Mouse (Mus musculus) midbrain, postnatal 0 days (tissue): ENCODE measurements at regions not wholly inside any gene's neighbourhood (a gene's known extent, or its start where the extent isn't known, plus 50 kb on each side); places are given as distances from the start of the nearest gene placed in this dataset.

Experiments used
- ATAC-seq: fragments of 200-750 bp; cut with Nextera tagmentation; 2 replicates; pipeline ENCODE4 v1.8.0; 2017; ENCODE audit warnings: moderate number of reproducible peaks, mild to moderate bottlenecking, moderate TSS enrichment, moderate library complexity; ENCODE audit not compliant: low FRiP score
- DNase-seq: peaks from one replicate; pipeline ENCODE4 v3.0.0-alpha.2; 2015; ENCODE audit warnings: low spot score
- H3K27ac ChIP-seq: fragments of 300-500 bp; sonication (generic); 2 replicates; pipeline ENCODE4 v1.5.1; 2014; ENCODE audit warnings: low read depth, mild to moderate bottlenecking, low read length, mixed read lengths
- H3K27me3 ChIP-seq: fragments of 300-500 bp; sonication (generic); 2 replicates; pipeline ENCODE4 v1.6.1; 2014; ENCODE audit warnings: low read length, control low read depth, mixed read lengths; ENCODE audit not compliant: insufficient read depth
- H3K36me3 ChIP-seq: fragments of 300-500 bp; sonication (generic); 2 replicates; pipeline ENCODE4 v1.6.1; 2014; ENCODE audit warnings: low read length, control low read depth, mixed read lengths; ENCODE audit not compliant: insufficient read depth
- H3K4me1 ChIP-seq: fragments of 300-500 bp; sonication (generic); 2 replicates; pipeline ENCODE4 v1.6.1; 2014; ENCODE audit warnings: mild to moderate bottlenecking, control low read depth, antibody characterized with exemption, low read length, mixed read lengths; ENCODE audit not compliant: insufficient read depth
- H3K4me2 ChIP-seq: fragments of 300-500 bp; sonication (generic); 2 replicates; pipeline ENCODE4 v1.6.1; 2014; ENCODE audit warnings: low read depth, mild to moderate bottlenecking, low read length, mixed read lengths; ENCODE audit not compliant: poor library complexity, severe bottlenecking
- H3K4me3 ChIP-seq: fragments of 300-500 bp; sonication (generic); 2 replicates; pipeline ENCODE4 v1.5.1; 2014; ENCODE audit warnings: low read depth, mild to moderate bottlenecking, low read length, moderate library complexity
- H3K9ac ChIP-seq: fragments of 300-500 bp; sonication (generic); replicated peaks from 2 replicates; pipeline ENCODE4 v1.6.1; 2014; ENCODE audit warnings: mild to moderate bottlenecking, low read length, moderate library complexity, mixed read lengths; ENCODE audit not compliant: poor library complexity, severe bottlenecking
- H3K9me3 ChIP-seq: fragments of 300-500 bp; sonication (generic); 2 replicates; pipeline ENCODE4 v1.6.1; 2016; ENCODE audit warnings: low read length, control low read depth
- CTCF ChIP-seq: IDR thresholded peaks from 2 replicates; pipeline ENCODE4 v1.5.1; 2016; ENCODE audit warnings: antibody characterized with exemption, mild to moderate bottlenecking
- WGBS: fragments of 180-500 bp; shearing (Covaris S2); extraction: QIAGEN DNeasy Blood & Tissue Kit; methylation state at CpG from one replicate; pipeline ENCODE4 v1.1.7; 2014; 5-methylcytosine and 5-hydroxymethylcytosine counted together

GRCm38 (mm10) chr10:116707025-116707424 is 125.7 kb upstream of the Cnot2 start:
- ATAC-seq (no peak), DNase-seq (no peak)
- no peak overlapping the region for H3K4me2 ChIP-seq
- H3K9ac ChIP-seq: no peak overlapping the region
- no peaks in the 10 kb centered on the region for H3K4me1 ChIP-seq
- no peaks in the 10 kb centered on the region for H3K9me3 ChIP-seq
- no peak overlapping the region for H3K4me3 ChIP-seq
- no peak overlapping the region for H3K27ac ChIP-seq
- H3K36me3 ChIP-seq: no peaks in the 10 kb centered on the region
- 82% methylated on average over 6 of the region's 6 CpGs for WGBS
- no peak for TF ChIP-seq CTCF
- H3K27me3 ChIP-seq: no peaks in the 10 kb centered on the region

GRCm38 (mm10) chr10:116701281-116701680 is 120.0 kb upstream of the Cnot2 start:
- Histone ChIP-seq H3K27me3 (no peaks in the 10 kb centered on the region), H3K36me3 (no peaks in the 10 kb centered on the region), H3K9ac (no peak overlapping the region), H3K4me3 (no peak overlapping the region), H3K27ac (no peak overlapping the region), H3K4me1 (no peaks in the 10 kb centered on the region), H3K9me3 (no peaks in the 10 kb centered on the region), H3K4me2 (no peak overlapping the region)
- TF ChIP-seq CTCF: no peak
- WGBS: 89% methylated on average over 5 of the region's 5 CpGs
- ATAC-seq (no peak), DNase-seq (no peak)

GRCm38 (mm10) chr10:116699711-116700110 is 118.4 kb upstream of the Cnot2 start:
- Histone ChIP-seq H3K27ac (no peak overlapping the region), H3K4me1 (no peaks in the 10 kb centered on the region), H3K4me3 (no peak overlapping the region), H3K36me3 (no peaks in the 10 kb centered on the region), H3K9ac (no peak overlapping the region), H3K9me3 (no peaks in the 10 kb centered on the region), H3K27me3 (no peaks in the 10 kb centered on the region), H3K4me2 (no peak overlapping the region)
- no peak for ATAC-seq
- WGBS: 53% methylated on average over 8 of the region's 8 CpGs
- no peak for TF ChIP-seq CTCF
- DNase-seq: no peak

GRCm38 (mm10) chr10:116697628-116698316 is 116.5 kb upstream of the Cnot2 start:
- no peaks in the 10 kb centered on the region for H3K36me3 ChIP-seq
- H3K9me3 ChIP-seq: no peaks in the 10 kb centered on the region
- no peak overlapping the region for H3K27ac ChIP-seq
- no peak for ATAC-seq
- DNase-seq: no peak
- H3K4me2 ChIP-seq: no peak overlapping the region
- no peak overlapping the region for H3K4me3 ChIP-seq
- TF ChIP-seq CTCF: no peak
- no peaks in the 10 kb centered on the region for H3K27me3 ChIP-seq
- H3K9ac ChIP-seq: no peak overlapping the region
- WGBS: 86% methylated on average over 14 of the region's 14 CpGs
- no peaks in the 10 kb centered on the region for H3K4me1 ChIP-seq

- DNase-seq (no peak), ATAC-seq (no peak)
- no peaks in the 10 kb centered on the region for H3K27me3 ChIP-seq
- 87% methylated on average over 3 of the region's 3 CpGs for WGBS
- no peaks in the 10 kb centered on the region for H3K36me3 ChIP-seq
- no peak overlapping the region for H3K9ac ChIP-seq
- H3K4me2 ChIP-seq: no peak overlapping the region
- no peak overlapping the region for H3K4me3 ChIP-seq
- H3K4me1 ChIP-seq: no peaks in the 10 kb centered on the region
- H3K9me3 ChIP-seq: no peaks in the 10 kb centered on the region
- no peak for TF ChIP-seq CTCF
- no peak overlapping the region for H3K27ac ChIP-seq
These were observed 112.5 kb upstream of the Cnot2 start for GRCm38 (mm10) chr10:116693816-116694215.

- H3K9me3 ChIP-seq: no peaks in the 10 kb centered on the region
- H3K27ac ChIP-seq: no peak overlapping the region
- DNase-seq (no peak), ATAC-seq (no peak)
- no peaks in the 10 kb centered on the region for H3K27me3 ChIP-seq
- no peak overlapping the region for H3K9ac ChIP-seq
- 94% methylated on average over 11 of the region's 11 CpGs for WGBS
- no peak overlapping the region for H3K4me3 ChIP-seq
- TF ChIP-seq CTCF: no peak
- no peaks in the 10 kb centered on the region for H3K36me3 ChIP-seq
- H3K4me1 ChIP-seq: no peaks in the 10 kb centered on the region
- H3K4me2 ChIP-seq: no peak overlapping the region
These were observed 105.4 kb upstream of the Cnot2 start for GRCm38 (mm10) chr10:116686741-116687140.
